Mouse (Mus musculus) MEL (cell line): ENCODE results near the gene Gm5678. TPM values are rescaled to one million over a fixed set of nuclear protein-coding genes. Genes with fewer than 3 reads are reported as not detected.

Experiments
- DNase-seq: peaks from one replicate; pipeline ENCODE4 v3.0.0; 2011; ENCODE audit warnings: low read depth, low spot score
- H3K27ac ChIP-seq: 2 replicates; pipeline ENCODE4 v1.5.1; 2012; ENCODE audit warnings: low read depth, mild to moderate bottlenecking, control low read depth, low read length, moderate library complexity; ENCODE audit not compliant: control insufficient read depth
- H3K27me3 ChIP-seq, 2 experiments: fragments of 150-350 bp in 1 of 2; sonication (generic) in 1 of 2; 2 replicates each; pipeline ENCODE4 v1.6.1; 2012; ENCODE audit warnings: low read length in 2 of 2, mild to moderate bottlenecking in 2 of 2, improper control_type of control experiment in 1 of 2, moderate library complexity in 1 of 2; ENCODE audit not compliant: insufficient read depth in 2 of 2, control insufficient read depth in 1 of 2
- H3K36me3 ChIP-seq, 2 experiments: 2 replicates each; pipeline ENCODE4 v1.6.1; 2012 to 2014; ENCODE audit warnings: low read length in 2 of 2, improper control_type of control experiment in 1 of 2, inconsistent platforms in 1 of 2, mild to moderate bottlenecking in 1 of 2; ENCODE audit not compliant: insufficient read depth in 2 of 2, control insufficient read depth in 1 of 2
- H3K4me1 ChIP-seq, 2 experiments: fragments of 150-350 bp in 1 of 2; sonication (generic) in 1 of 2; 2 replicates each; pipeline ENCODE4 v1.6.1; 2012; ENCODE audit warnings: low read length in 2 of 2, improper control_type of control experiment in 1 of 2, mild to moderate bottlenecking in 1 of 2; ENCODE audit not compliant: insufficient read depth in 2 of 2, control insufficient read depth in 1 of 2
- H3K4me3 ChIP-seq, 2 experiments: fragments of 150-350 bp in 1 of 2; sonication (generic) in 1 of 2; 2 replicates each; pipeline ENCODE4 v1.5.1; 2012; ENCODE audit warnings: low read depth in 2 of 2, low read length in 2 of 2, mild to moderate bottlenecking in 2 of 2, moderate library complexity in 2 of 2, control low read depth in 1 of 2, improper control_type of control experiment in 1 of 2; ENCODE audit not compliant: control insufficient read depth in 1 of 2, insufficient read depth in 1 of 2
- H3K79me2 ChIP-seq: 2 replicates; pipeline ENCODE4 v1.6.1; 2012; ENCODE audit warnings: mild to moderate bottlenecking, low read length, moderate library complexity; ENCODE audit not compliant: control insufficient read depth, poor library complexity, insufficient read depth
- H3K9ac ChIP-seq: 2 replicates; pipeline ENCODE4 v1.6.1; 2012; ENCODE audit warnings: low read depth, mild to moderate bottlenecking, control low read depth, low read length, moderate library complexity; ENCODE audit not compliant: control insufficient read depth, poor library complexity, severe bottlenecking
- H3K9me3 ChIP-seq: fragments of 150-350 bp; sonication (generic); replicated peaks from 2 replicates; pipeline ENCODE4 v1.6.1; 2012; ENCODE audit warnings: mild to moderate bottlenecking, low read length, improper control_type of control experiment, moderate library complexity; ENCODE audit not compliant: insufficient read depth
- BHLHE40 ChIP-seq: IDR thresholded peaks from 2 replicates; pipeline ENCODE4 v1.6.1; 2012; ENCODE audit warnings: low read depth, mild to moderate bottlenecking, inconsistent platforms, low read length, improper control_type of control experiment, borderline replicate concordance
- CHD2 ChIP-seq: IDR thresholded peaks from 2 replicates; pipeline ENCODE4 v1.6.1; 2011; ENCODE audit warnings: low read length, improper control_type of control experiment
- ELF1 ChIP-seq: IDR thresholded peaks from 2 replicates; pipeline ENCODE4 v1.6.1; 2014; ENCODE audit warnings: low read depth, mild to moderate bottlenecking, inconsistent platforms, low read length, improper control_type of control experiment, moderate library complexity
- EP300 ChIP-seq, 2 experiments: IDR thresholded peaks; 2 replicates each; pipeline ENCODE4 v1.6.1; 2011; ENCODE audit warnings: improper control_type of control experiment in 2 of 2, low read length in 2 of 2, low read depth in 1 of 2, mild to moderate bottlenecking in 1 of 2
- ETS1 ChIP-seq: IDR thresholded peaks from 2 replicates; pipeline ENCODE4 v1.6.1; 2012; ENCODE audit warnings: low read depth, mild to moderate bottlenecking, inconsistent platforms, low read length, improper control_type of control experiment, moderate library complexity
- HCFC1 ChIP-seq: IDR thresholded peaks from 2 replicates; pipeline ENCODE4 v1.6.1; 2012; ENCODE audit warnings: low read depth, mild to moderate bottlenecking, inconsistent platforms, low read length, improper control_type of control experiment, moderate library complexity
- JUND ChIP-seq: IDR thresholded peaks from 2 replicates; pipeline ENCODE4 v1.6.1; 2011; ENCODE audit warnings: low read depth, mild to moderate bottlenecking, improper control_type of control experiment, low read length
- MAX ChIP-seq: IDR thresholded peaks from 2 replicates; pipeline ENCODE4 v1.6.1; 2011; ENCODE audit warnings: low read length, improper control_type of control experiment
- MAZ ChIP-seq: IDR thresholded peaks from 2 replicates; pipeline ENCODE4 v1.6.1; 2012; ENCODE audit warnings: low read depth, mild to moderate bottlenecking, inconsistent platforms, low read length, improper control_type of control experiment
- MEF2A ChIP-seq: IDR thresholded peaks from 2 replicates; pipeline ENCODE4 v1.6.1; 2014; ENCODE audit warnings: low read depth, mild to moderate bottlenecking, inconsistent platforms, low read length, improper control_type of control experiment; ENCODE audit not compliant: poor library complexity, insufficient replicate concordance, severe bottlenecking; ENCODE audit errors: extremely low read depth
- NELFE ChIP-seq: IDR thresholded peaks from 2 replicates; pipeline ENCODE4 v1.6.1; 2011; ENCODE audit warnings: low read depth, low read length, improper control_type of control experiment
- NRF1 ChIP-seq: IDR thresholded peaks from 2 replicates; pipeline ENCODE4 v1.6.1; 2014; ENCODE audit warnings: low read depth, mild to moderate bottlenecking, inconsistent platforms, low read length, improper control_type of control experiment, moderate library complexity; ENCODE audit not compliant: poor library complexity, insufficient read depth, severe bottlenecking
- POLR2A ChIP-seq, 2 experiments: IDR thresholded peaks; 2 replicates each; pipeline ENCODE4 v1.6.1; 2011 to 2012; ENCODE audit warnings: low read length in 2 of 2, mild to moderate bottlenecking in 2 of 2, control low read depth in 1 of 2, improper control_type of control experiment in 1 of 2, low read depth in 1 of 2, moderate library complexity in 1 of 2; ENCODE audit not compliant: control insufficient read depth in 1 of 2, insufficient read depth in 1 of 2, poor library complexity in 1 of 2
- RCOR1 ChIP-seq: IDR thresholded peaks from 2 replicates; pipeline ENCODE4 v1.6.1; 2012; ENCODE audit warnings: low read depth, mild to moderate bottlenecking, inconsistent platforms, low read length, improper control_type of control experiment
- SIN3A ChIP-seq: IDR thresholded peaks from 2 replicates; pipeline ENCODE4 v1.6.1; 2012; ENCODE audit warnings: low read length, improper control_type of control experiment, inconsistent platforms
- SMC3 ChIP-seq: IDR thresholded peaks from 2 replicates; pipeline ENCODE4 v1.6.1; 2011; ENCODE audit warnings: low read depth, low read length, improper control_type of control experiment
- TAL1 ChIP-seq: IDR thresholded peaks from 2 replicates; pipeline ENCODE4 v1.6.1; 2012; ENCODE audit warnings: mild to moderate bottlenecking, inconsistent platforms, low read length, moderate library complexity, mixed read lengths
- TBP ChIP-seq: IDR thresholded peaks from 2 replicates; pipeline ENCODE4 v1.8.0; 2011; ENCODE audit warnings: low read depth, low read length, improper control_type of control experiment
- TCF12 ChIP-seq: IDR thresholded peaks from 2 replicates; pipeline ENCODE4 v1.6.1; 2014; ENCODE audit warnings: low read depth, mild to moderate bottlenecking, inconsistent platforms, low read length, improper control_type of control experiment, moderate library complexity
- UBTF ChIP-seq: IDR thresholded peaks from 2 replicates; pipeline ENCODE4 v1.6.1; 2012; ENCODE audit warnings: low read depth, mild to moderate bottlenecking, inconsistent platforms, low read length, improper control_type of control experiment, moderate library complexity, borderline replicate concordance; ENCODE audit not compliant: insufficient read depth
- USF1 ChIP-seq: IDR thresholded peaks from 2 replicates; pipeline ENCODE4 v1.6.1; 2014; ENCODE audit warnings: low read depth, mild to moderate bottlenecking, inconsistent platforms, low read length, improper control_type of control experiment, moderate library complexity
- USF2 ChIP-seq, 2 experiments: IDR thresholded peaks; 2 replicates each; pipeline ENCODE4 v1.6.1; 2011 to 2012; ENCODE audit warnings: improper control_type of control experiment in 2 of 2, low read length in 2 of 2, borderline replicate concordance in 1 of 2, inconsistent platforms in 1 of 2, low read depth in 1 of 2, mild to moderate bottlenecking in 1 of 2; ENCODE audit not compliant: insufficient read depth in 1 of 2
- ZKSCAN1 ChIP-seq: IDR thresholded peaks from 2 replicates; pipeline ENCODE4 v1.6.1; 2012; ENCODE audit warnings: low read depth, mild to moderate bottlenecking, inconsistent platforms, low read length, improper control_type of control experiment, moderate library complexity
- ZMIZ1 ChIP-seq: IDR thresholded peaks from 2 replicates; pipeline ENCODE4 v1.6.1; 2012; ENCODE audit warnings: low read depth, mild to moderate bottlenecking, inconsistent platforms, low read length, improper control_type of control experiment, moderate library complexity
- polyA plus RNA-seq, 2 experiments: library from polyadenylated mRNA; stranded (reverse) in 1 of 2; unstranded in 1 of 2; fragments of >175 nt in 1 of 2; fragments of >200 nt in 1 of 2; gene quantifications; 2 replicates each; pipeline versions ENCODE4 v1.2.1 to v1.2.4; 2012; ENCODE audit warnings: low replicate concordance in 2 of 2, low read depth in 1 of 2; ENCODE audit not compliant: insufficient read length in 2 of 2, insufficient read depth in 1 of 2, missing spikeins in 1 of 2
- total RNA-seq: library from RNA; depleted of rRNA; stranded (reverse); fragments of 300-350 nt; gene quantifications from 2 replicates; pipeline ENCODE4 v1.2.3, GENCODE M21; 2012

Gm5678 gene
- total and polyA plus RNA-seq, 3 experiments = 4.6 TPM; not detected in 2

DNA sequence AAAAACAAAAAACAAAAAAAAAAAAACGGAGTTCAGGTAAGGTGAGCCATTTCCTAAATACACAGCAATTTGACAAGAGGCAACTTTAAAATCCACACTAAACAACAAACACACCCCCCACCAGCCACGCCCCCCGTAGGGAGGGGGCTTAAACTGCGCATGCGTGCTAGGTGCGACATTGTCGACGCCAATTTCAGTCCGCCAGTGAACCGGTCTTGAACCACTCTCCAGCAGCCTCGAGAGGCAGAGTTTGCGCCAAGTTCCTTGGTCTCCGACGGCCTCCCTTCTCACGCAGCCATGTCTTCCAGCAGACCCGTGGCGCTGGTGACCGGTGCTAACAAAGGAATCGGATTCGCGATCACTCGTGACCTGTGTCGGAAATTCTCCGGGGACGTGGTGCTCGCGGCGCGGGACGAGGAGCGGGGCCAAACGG is 20.2 kb upstream of the Gm5678 start (continued):
- TF ChIP-seq MAZ (peak; percentile 63; the same call in 1 of the 2 replicates), BHLHE40 (no peak), MAX (no peak), ZMIZ1 (peak; percentile 61; the same call in 1 of the 2 replicates), EP300 (IDR thresholded peaks at IDR 0.05; ENCODE audit: low read depth in 1 of 2, low read length in 2 of 2) (no peak), JUND (no peak), NRF1 (peak; percentile 79), ETS1 (no peak), POLR2A (IDR thresholded peaks at IDR 0.05; ENCODE audit: control insufficient read depth in 1 of 2, insufficient read depth in 1 of 2, low read depth in 1 of 2, low read length in 2 of 2, poor library complexity in 1 of 2) (peak; percentile 63 to 88; a peak in 3 of 4 replicates), TAL1 (no peak), NELFE (peak; percentile 84), USF1 (0 out of 2 replicates have a peak, but pooled peaks have one; percentile 10), USF2 (IDR thresholded peaks at IDR 0.05; ENCODE audit: borderline replicate concordance in 1 of 2, insufficient read depth in 1 of 2, low read depth in 1 of 2, low read length in 2 of 2) (no peak), TCF12 (0 out of 2 replicates have a peak, but pooled peaks have one; percentile 48), SIN3A (peak; percentile 77), ELF1 (no peak), SMC3 (no peak), UBTF (no peak)
- TF ChIP-seq, all 39 proteins: peak for 13

DNA sequence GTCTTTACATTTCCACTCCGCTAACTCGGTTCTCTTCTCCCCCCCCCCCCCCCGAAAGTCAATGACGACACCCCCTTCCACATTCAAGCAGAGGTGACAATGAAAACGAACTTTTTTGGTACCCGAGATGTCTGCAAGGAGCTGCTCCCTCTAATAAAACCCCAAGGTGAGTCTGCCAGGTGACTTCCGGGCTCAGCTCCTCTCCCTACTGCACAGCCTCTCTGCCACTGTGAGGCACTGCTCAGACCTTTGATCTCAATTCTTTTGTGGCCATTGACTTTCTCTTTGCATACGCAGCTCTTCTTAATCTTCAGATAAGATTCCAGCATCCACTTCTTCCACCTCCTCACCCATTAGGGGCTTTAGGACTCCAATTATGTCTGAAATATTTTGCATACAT is 19.2 kb upstream of the Gm5678 start:
- Histone ChIP-seq H3K36me3 (peaks cover 0 to 5% of the 10 kb centered on the region in 2 experiments; a peak in 2 of 4 replicates), H3K4me1 (peaks cover 0 to 3% of the 10 kb centered on the region in 2 experiments; a peak in 2 of 4 replicates), H3K9me3 (no peaks in the 10 kb centered on the region), H3K27ac (no peak overlapping the region), H3K79me2 (peaks cover 7% of the 10 kb centered on the region), H3K27me3 (no peaks in the 10 kb centered on the region), H3K9ac (no peak overlapping the region), H3K4me3 (peak overlapping the region in 1 of 2 experiments; percentile 96; a peak in 1 of 4 replicates)
- no peak for DNase-seq
- TF ChIP-seq TAL1 = no peak
- no peak for TF ChIP-seq TCF12

DNA sequence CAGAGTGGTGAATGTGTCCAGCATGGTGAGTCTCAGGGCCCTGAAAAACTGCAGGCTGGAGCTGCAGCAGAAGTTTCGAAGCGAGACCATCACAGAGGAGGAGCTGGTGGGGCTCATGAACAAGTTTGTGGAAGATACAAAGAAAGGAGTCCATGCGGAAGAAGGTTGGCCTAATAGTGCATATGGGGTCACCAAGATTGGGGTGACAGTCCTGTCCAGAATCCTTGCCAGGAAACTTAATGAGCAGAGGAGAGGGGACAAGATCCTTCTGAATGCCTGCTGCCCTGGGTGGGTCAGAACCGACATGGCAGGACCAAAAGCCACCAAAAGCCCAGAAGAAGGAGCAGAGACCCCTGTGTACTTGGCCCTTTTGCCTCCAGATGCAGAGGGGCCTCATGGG is 18.1 kb upstream of the Gm5678 start:
- Histone ChIP-seq H3K4me1 (no peaks in the 10 kb centered on the region; a peak in 1 of 4 replicates), H3K9ac (no peak overlapping the region), H3K9me3 (no peaks in the 10 kb centered on the region), H3K79me2 (peaks cover 6% of the 10 kb centered on the region), H3K4me3 (no peak overlapping the region), H3K36me3 (peaks cover 0 to 5% of the 10 kb centered on the region in 2 experiments; a peak in 2 of 4 replicates), H3K27ac (no peak overlapping the region), H3K27me3 (no peaks in the 10 kb centered on the region)
- DNase-seq = peak; percentile 1
- no peak for TF ChIP-seq HCFC1
- TF ChIP-seq TBP = no peak
- no peak for TF ChIP-seq BHLHE40
- no peak for TF ChIP-seq MEF2A
- TF ChIP-seq CHD2 = no peak
- TF ChIP-seq RCOR1 = no peak
- no peak for TF ChIP-seq MAZ
- no peak for TF ChIP-seq ZKSCAN1
- TF ChIP-seq TCF12 = no peak
- TF ChIP-seq USF2 (IDR thresholded peaks at IDR 0.05; ENCODE audit: borderline replicate concordance in 1 of 2, insufficient read depth in 1 of 2, low read depth in 1 of 2, low read length in 2 of 2) = no peak
